Mouse (Mus musculus): ENCODE data around the gene Hist1h2ap.
"Not testable (repeated sequence)": the region's sequence is repeated elsewhere in the genome, so short reads cannot be mapped to it uniquely, and the experiment has no call there.

Gene Hist1h2ap

DNA sequence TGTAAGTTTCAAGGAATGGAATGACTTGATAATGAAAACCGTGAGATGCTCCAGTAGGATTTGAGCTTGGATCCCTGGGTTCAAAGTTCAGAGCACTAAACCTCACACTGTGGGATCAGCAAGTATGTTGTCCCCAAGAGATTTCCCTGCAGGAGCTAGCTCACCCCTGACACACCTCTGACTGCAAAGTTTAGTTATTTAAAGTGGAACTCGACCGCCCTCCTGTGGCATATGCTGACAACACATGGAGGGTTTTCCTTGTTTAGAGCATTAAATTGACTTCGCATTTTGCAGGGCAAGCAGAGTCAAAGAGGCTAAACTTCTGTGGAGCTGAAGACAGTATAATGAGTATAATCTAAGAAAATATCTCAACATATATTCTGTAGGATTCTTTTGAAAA, 30.2 kb downstream of the Hist1h2ap start:
- not testable (repeated sequence) for DNase-seq

DNA sequence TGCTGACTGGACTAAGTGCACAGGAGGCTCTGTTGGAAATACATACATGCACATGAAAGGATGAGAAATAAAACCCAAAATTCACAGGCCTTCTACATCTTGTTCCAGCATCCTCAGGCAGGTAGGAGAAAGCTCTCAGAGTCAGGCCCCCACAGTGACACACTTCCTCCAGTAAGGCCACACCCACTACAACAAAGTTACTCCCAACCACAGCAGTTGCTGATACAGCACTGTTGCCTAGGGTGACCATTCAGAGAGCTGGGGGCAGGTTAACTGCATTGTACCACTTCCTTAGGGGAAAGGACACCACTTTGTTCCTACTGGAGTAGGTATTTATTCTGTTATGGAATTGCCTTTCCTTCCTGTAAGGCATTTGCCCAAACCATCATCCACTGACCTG, 36.1 kb downstream of the Hist1h2ap start:
- DNase-seq = not testable (repeated sequence)

DNA sequence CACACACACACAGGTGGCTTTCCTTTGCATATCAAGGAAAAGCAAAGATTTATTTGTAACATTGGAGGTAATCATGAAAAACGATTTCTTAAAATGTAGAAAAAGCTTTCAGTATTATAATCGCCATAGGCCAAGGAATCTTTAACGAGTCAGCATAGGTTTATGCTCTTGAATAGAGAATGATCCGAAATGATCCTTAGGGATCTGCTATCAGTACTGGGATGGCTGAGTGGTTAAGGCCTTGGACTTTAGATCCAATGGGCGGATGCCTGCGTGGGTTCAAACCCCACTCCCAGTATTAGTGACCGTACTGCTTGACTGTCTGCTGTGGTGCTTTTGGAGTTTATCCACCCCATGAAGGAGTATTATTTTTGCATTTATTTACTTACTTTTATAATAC, 37.7 kb downstream of the Hist1h2ap start:
- no peak for DNase-seq

DNA sequence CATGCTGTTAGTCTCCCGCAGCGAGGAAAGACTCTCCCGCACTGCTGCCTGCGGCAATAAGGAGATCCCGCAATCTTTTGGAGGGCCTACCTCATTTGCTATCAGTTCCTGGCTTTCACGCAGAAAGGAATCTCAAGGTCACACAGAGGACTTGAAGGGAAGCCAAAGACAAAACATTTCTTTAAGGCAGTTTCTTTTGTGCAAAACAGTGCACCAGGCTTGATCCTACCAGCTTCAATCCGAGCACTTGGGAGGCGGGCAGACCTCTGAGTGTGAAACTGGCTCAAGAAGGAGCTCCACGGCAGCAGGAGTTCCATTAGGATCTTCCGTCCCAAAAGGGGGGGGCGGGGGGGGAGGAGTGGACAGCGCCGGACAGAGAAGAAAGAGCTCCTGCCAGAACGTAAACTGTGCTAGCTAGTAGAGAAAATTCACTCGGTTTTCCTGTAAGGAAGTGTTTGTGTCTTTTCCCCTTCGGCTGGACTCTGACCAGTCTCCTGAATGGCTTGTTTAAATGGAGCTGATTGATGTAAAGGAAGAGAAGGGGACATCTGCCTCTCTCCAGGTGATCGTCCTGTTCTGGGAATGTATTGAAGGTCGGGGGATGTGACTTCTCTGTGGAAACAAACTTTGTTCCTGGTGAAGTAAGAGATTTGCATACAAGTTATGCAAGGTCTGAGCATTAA, 42.6 kb downstream of the Hist1h2ap start:
- DNase-seq = no peak

DNA sequence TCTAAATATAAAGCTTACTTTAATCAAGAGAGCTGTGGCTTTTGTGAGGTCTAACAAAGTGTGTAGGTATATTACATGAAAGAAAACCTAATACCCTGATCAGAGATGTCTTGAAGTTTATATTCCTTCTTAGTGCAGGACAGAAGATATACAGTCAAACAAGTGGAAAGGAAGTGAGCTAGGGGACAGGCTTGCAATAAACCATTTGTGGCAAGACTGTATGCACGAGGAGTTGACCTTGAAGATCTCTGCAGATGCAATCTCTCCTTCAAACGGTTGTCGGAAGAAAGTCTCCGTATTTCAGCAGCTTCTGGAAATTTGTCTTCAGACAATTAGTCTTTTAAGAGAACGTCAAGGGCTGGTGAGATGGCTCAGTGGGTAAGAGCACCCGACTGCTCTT, 43.4 kb downstream of the Hist1h2ap start:
- no peak for DNase-seq

DNA sequence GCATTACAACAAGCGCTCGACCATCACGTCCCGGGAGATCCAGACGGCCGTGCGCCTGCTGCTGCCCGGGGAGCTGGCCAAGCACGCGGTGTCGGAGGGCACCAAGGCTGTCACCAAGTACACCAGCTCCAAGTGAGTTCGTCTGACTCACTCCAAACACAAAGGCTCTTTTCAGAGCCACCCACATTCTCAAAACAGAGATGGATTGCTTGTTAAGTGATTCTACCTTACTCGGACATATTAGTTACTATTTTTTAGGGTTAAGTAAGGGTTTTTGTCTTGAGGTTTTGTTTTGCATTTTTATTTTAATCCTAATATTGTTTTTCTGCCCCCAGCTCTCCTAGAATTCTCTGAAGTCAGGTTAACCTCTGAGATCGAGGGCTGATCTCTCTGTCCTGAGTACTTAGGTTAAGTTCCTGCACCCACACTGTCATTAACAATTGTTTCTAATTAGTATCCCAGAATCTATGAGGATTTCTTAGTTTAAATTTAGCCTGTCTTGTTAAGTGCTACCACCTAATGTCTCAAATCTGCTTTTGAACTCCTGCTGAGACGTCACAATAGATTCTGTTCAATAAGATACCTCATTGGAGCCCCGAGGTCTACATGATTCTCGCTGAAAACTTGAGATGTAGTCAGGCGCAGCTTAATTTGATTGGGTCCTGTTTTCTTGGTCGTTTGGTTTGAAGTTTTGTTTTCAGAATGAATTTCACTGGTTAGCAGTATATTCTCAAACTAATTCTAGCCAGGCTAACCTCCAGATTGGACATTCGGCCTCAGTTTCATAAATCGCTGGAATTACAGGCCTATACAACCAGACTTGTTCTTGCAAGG, 45.3 kb downstream of the Hist1h2ap start:
- no peak for DNase-seq

DNA sequence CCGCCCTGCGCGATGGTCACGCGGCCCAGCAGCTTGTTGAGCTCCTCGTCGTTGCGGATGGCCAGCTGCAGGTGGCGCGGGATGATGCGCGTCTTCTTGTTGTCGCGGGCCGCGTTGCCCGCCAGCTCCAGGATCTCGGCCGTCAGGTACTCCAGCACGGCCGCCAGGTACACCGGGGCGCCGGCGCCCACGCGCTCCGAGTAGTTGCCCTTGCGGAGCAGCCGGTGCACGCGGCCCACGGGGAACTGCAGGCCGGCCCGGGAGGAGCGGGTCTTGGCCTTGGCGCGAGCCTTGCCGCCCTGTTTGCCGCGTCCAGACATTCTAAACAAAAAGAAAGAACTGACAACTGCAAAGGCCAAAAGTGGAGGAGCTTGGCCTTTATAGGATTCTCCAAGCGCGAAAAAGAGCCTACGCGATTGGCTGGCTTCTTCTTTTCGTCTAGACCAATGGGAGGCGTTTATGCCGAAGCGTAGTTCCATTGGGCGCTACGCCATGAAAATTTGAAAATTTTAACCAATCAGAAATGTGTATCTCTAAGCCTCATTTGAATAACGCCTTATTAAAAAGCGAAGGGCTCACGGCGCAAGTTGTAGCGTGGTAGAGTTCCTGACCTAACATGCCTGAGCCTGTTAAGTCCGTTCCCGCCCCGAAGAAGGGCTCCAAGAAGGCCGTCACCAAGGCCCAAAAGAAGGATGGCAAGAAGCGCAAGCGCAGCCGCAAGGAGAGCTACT, 46.2 kb downstream of the Hist1h2ap start, which contains the start of the genes Hist1h2an and Hist1h2bp:
Gene Hist1h2an (minus strand): TSS at position 320 of the 731 bp plus-strand sequence.
Gene Hist1h2bp (plus strand): TSS at position 563 of the 731 bp plus-strand sequence.
- DNase-seq = peak; percentile 96

DNA sequence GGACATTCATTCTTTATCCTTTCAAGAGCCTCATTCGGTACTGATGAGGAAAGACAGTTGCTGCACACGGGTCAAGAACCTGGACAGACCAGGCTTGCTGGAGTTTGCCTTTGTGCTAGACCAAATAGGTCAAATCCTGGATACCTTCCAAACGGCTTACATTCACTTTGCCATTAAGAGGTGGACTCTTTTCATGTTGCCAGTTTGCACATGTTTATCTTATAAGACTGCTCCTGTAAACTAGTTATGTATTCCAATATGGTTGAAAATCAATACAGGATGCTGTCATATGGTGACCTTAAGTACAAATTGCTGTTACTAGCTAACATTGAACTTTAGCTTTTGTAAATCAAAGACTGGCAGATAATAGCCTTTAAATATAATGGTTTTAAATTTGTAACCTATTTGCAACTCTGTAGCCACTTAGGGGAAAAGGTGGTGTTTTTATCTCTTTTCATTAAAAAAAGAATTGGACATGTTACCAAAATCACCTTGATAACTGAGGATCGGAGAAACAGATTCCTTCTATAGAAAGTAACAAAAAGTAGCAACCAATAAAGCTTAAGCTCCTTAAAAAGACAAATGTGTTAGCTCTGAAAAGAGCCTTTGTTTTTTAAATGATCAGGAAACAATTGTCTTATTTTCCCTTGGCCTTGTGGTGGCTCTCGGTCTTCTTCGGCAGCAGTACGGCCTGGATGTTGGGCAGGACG, 47.0 kb downstream of the Hist1h2ap start:
- no peak for DNase-seq

DNA sequence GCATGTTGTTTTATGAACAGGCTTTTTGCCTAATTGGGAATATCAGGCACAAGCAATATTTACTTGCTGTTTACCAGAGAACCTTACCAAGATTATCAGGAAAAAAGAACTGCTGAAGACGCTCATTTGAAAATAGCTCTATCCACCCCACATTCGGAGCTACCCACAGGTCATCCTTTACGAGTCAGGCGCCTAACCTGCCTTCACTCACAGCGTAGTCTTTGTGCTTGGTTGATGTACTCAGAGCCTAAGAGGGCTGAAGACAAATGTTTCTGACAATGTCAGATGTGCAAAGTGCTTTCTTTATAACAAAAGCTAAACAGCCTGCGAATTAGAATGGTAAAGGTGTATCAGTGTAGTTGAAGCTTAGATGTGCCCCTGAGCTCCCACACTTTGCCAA, 49.0 kb downstream of the Hist1h2ap start:
- DNase-seq = no peak

DNA sequence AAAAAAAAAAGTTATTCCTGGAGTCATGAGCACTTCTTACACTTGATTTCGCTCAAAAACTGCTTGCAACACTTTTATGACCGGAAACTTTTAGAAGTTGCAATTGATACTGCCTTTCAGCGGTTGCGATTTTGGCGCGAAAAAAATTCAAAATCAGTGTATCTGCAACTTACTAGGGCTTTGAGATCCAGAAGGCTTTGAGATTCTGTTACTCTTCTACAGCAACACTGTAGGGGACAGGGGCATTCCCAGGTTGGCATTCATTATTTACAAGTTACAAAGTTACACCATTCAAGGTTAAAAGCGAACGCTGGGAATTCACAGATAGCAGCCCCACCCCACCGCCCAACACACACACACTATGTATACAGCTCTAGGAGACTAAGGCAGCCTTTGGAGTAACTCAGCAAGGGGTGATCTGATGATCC, 49.6 kb downstream of the Hist1h2ap start:
- peak; percentile 35 for DNase-seq

DNA sequence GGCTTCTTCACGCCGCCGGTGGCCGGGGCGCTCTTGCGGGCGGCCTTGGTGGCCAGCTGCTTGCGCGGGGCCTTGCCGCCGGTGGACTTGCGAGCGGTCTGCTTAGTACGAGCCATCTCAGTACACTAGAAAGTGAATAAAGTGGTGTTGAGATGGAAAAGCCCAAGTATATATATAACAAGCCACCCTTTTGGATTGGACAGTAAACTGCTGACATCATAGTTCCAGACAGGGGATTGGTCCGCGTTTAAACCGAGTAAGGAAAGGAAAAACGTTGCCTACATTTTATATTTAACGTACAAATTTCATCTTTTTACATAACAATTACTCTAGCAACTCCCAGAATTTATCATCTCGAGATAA, 50.1 kb downstream of the Hist1h2ap start, which contains the start of gene Hist1h3i:
Gene Hist1h3i (minus strand): TSS at position 116 of the 363 bp plus-strand sequence.
- DNase-seq = peak; percentile 63

Data from lung, postnatal 10 days (tissue).